Mouse (Mus musculus): ENCODE data around the gene Chid1. TPM values are rescaled to one million over a fixed set of nuclear protein-coding genes. Genes with fewer than 3 reads are reported as not detected.
A peak's percentile ranks its signal among the peaks of the same experiment; 100 is the strongest.
"Not testable (repeated sequence)": the region's sequence is repeated elsewhere in the genome, so short reads cannot be mapped to it uniquely, and the experiment has no call there.

Chid1 gene
- total RNA-seq, 2 experiments from 2014 or later, result 72.6 to 76.2 TPM

- no peak for DNase-seq (ENCODE audit: low spot score in 2 of 2)
Measured at GRCm38 (mm10) chr7:141463824-141464602, 75.6 kb downstream of the Chid1 start.

GRCm38 (mm10) chr7:141462333-141462821 lies 77.3 kb downstream of the Chid1 start:
- no peak for DNase-seq (ENCODE audit: low spot score in 2 of 2)

GRCm38 (mm10) chr7:141461521-141462332 lies 77.9 kb downstream of the Chid1 start:
- no peak for DNase-seq (ENCODE audit: low spot score in 2 of 2)

- DNase-seq (ENCODE audit: low spot score in 2 of 2), result no peak
Measured at GRCm38 (mm10) chr7:141460391-141461113, 79.1 kb downstream of the Chid1 start, which contains the start of gene Cracr2b. Cracr2b (plus strand) TSS chr7:141461094.

- DNase-seq (ENCODE audit: low spot score in 2 of 2), result no peak
Measured at GRCm38 (mm10) chr7:141460001-141460390, 79.7 kb downstream of the Chid1 start.

GRCm38 (mm10) chr7:141459301-141459711 lies 80.4 kb downstream of the Chid1 start:
- DNase-seq (ENCODE audit: low spot score in 2 of 2), result no peak

- DNase-seq (ENCODE audit: low spot score in 2 of 2), result no peak
Measured at GRCm38 (mm10) chr7:141458661-141459060, 81.0 kb downstream of the Chid1 start.

GRCm38 (mm10) chr7:141457986-141458660 lies 81.5 kb downstream of the Chid1 start:
- no peak for DNase-seq (ENCODE audit: low spot score in 2 of 2)

GRCm38 (mm10) chr7:141457236-141457635 lies 82.4 kb downstream of the Chid1 start:
- DNase-seq (ENCODE audit: low spot score in 2 of 2), result no peak

- DNase-seq (ENCODE audit: low spot score in 2 of 2), result no peak
Measured at GRCm38 (mm10) chr7:141456739-141457138, 82.9 kb downstream of the Chid1 start.

GRCm38 (mm10) chr7:141455610-141456314 lies 83.9 kb downstream of the Chid1 start:
- peak in 1 of 2 experiments; percentile 58 for DNase-seq (ENCODE audit: low spot score in 2 of 2)

- DNase-seq (ENCODE audit: low spot score in 2 of 2), result peak; percentile 86 to 91
Measured at GRCm38 (mm10) chr7:141454967-141455551, 84.6 kb downstream of the Chid1 start, which contains the start of gene Pnpla2. Pnpla2 (plus strand) TSS chr7:141455198.

GRCm38 (mm10) chr7:141453636-141454035 lies 86.0 kb downstream of the Chid1 start:
- DNase-seq (ENCODE audit: low spot score in 2 of 2), result no peak

GRCm38 (mm10) chr7:141451928-141452327 lies 87.7 kb downstream of the Chid1 start:
- no peak for DNase-seq (ENCODE audit: low spot score in 2 of 2)

GRCm38 (mm10) chr7:141447110-141447991 lies 92.3 kb downstream of the Chid1 start, which contains the start of gene Rplp2:
Rplp2 (plus strand) TSS chr7:141447370.
- DNase-seq (ENCODE audit: low spot score in 2 of 2), result peak; percentile 95 to 98

GRCm38 (mm10) chr7:141446374-141446773 lies 93.3 kb downstream of the Chid1 start:
- DNase-seq (ENCODE audit: low spot score in 2 of 2), result not testable (repeated sequence)

GRCm38 (mm10) chr7:141443828-141444237 lies 95.8 kb downstream of the Chid1 start, which contains the start of gene Pidd1:
Pidd1 (minus strand) TSS chr7:141444025.
- DNase-seq (ENCODE audit: low spot score in 2 of 2), result no peak

Data from layer of hippocampus, adult 18-20 months (tissue).